Mouse (Mus musculus) bone marrow, adult 2 months (tissue): Measurements from ENCODE around the gene Zswim3. TPM values are rescaled to one million over a fixed set of nuclear protein-coding genes. Genes with fewer than 3 reads are reported as not detected.
A peak's percentile ranks its signal among the peaks of the same experiment; 100 is the strongest.
"Not testable (repeated sequence)": the region's sequence is repeated elsewhere in the genome, so short reads cannot be mapped to it uniquely, and the experiment has no call there.

ENCODE experiments used
- H3K27ac ChIP-seq: fragments of 200-500 bp; 2 replicates; pipeline ENCODE4 v1.5.1; 2012; ENCODE audit warnings: low read depth, mild to moderate bottlenecking, control low read depth, inconsistent platforms, low read length; ENCODE audit not compliant: control insufficient read depth, poor library complexity, insufficient read depth
- H3K4me1 ChIP-seq: fragments of 200-500 bp; 2 replicates; pipeline ENCODE4 v1.6.1; 2011; ENCODE audit warnings: low read length; ENCODE audit not compliant: control insufficient read depth, insufficient read depth
- H3K4me3 ChIP-seq: fragments of 200-500 bp; replicated peaks from 2 replicates; pipeline ENCODE3; 2011; ENCODE audit warnings: mild to moderate bottlenecking, low read depth, low read length, control low read depth; ENCODE audit not compliant: control insufficient read depth
- CTCF ChIP-seq: fragments of 200-500 bp; IDR thresholded peaks from 2 replicates; pipeline ENCODE4 v1.5.1; 2011; ENCODE audit warnings: low read length, control low read depth; ENCODE audit not compliant: control insufficient read depth, insufficient read depth
- POLR2A ChIP-seq: fragments of 200-500 bp; IDR thresholded peaks from 2 replicates; pipeline ENCODE4 v1.6.1; 2011; ENCODE audit warnings: low read depth, mild to moderate bottlenecking, control low read depth, low read length, borderline replicate concordance; ENCODE audit not compliant: control insufficient read depth
- WGBS: fragments of 180-500 bp; shearing (Covaris S2); methylation state at CpG from one replicate; pipeline ENCODE4 v1.1.7; 2018; 5-methylcytosine and 5-hydroxymethylcytosine counted together
- polyA plus RNA-seq: library from polyadenylated mRNA; stranded (reverse); fragments of >200 nt; gene quantifications from 2 replicates; pipeline ENCODE4 v1.2.4, GENCODE M21; 2011; ENCODE audit warnings: low replicate concordance; ENCODE audit not compliant: missing spikeins, insufficient read depth, insufficient read length

Zswim3 gene
- polyA plus RNA-seq, 1 experiment = 4.4 TPM

DNA sequence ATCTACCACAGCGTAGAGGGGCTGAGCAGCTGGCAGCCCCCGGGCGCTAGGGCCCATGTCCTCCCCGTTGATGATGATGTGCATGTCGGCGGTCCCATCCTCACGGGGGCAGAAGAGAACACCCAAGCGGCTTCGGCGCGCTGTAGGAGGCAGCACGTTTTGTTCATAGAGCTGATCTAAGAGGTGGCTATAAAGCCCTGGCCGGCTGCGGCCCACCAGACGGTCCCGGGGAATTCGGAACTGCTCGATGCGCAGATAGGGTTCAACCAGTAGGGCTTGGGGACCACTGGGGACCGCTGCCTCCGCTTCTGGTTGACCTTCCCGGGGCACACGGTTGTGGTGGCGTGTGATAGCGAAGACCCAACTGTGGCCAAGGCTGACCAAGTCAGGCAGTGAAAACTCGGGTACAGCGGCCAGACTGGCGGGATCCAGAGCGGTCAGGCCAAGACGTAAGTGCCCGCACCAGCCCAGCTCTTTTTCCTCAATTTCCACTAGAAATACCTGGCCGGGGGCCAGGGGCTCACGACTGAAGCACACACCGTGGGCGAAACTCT is 27.9 kb downstream of the Zswim3 start, which contains the start of gene Ctsa:
Ctsa (plus strand) TSS at position 126 of the 554 bp plus-strand sequence.
- H3K4me3 ChIP-seq = peak within 1 kb of the TSS; percentile 76
- H3K4me1 ChIP-seq = no peaks in the 10 kb centered on the region; the same call in 1 of the 2 replicates
- under 1% methylated on average over 35 of the region's 35 CpGs for WGBS
- TF ChIP-seq POLR2A (peak; percentile 56; the same call in 1 of the 2 replicates), CTCF (peak; percentile 64; the same call in 1 of the 2 replicates)
- H3K27ac ChIP-seq = peak within 1 kb of the TSS; percentile 65

DNA sequence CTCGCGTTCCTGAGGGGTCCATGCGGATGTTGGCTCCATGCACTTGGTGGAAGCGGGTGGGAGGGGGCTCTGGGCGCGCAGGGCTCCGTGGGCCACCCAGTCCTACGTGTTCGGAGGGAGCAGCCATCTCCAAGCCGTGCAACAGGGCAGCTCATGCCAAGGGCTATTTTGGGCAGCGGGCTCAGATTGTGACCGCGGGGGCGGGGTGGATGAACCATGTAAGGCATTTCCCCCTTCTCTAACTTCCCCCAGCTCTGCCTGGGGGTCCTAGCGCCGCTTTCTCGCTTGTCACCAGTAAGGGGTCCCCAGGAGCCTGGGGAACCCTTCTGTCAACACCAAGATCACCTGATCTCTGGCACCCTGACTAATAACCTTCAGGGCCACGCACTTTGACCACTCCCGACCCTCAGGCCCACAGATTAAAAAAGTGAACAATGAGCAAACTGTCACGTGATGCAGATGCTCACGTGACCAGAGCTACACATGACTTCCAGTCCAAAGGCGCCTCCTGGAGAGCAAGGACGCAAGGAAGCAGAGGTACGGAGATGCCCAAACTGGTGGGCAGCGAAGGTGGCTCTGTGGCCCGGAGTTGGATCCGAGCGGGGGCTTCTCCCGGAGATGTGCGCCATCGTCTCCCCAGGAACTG is 28.5 kb downstream of the Zswim3 start, which contains the start of gene Neurl2:
Neurl2 (minus strand) TSS at position 143 of the 646 bp plus-strand sequence.
- WGBS = under 1% methylated on average over 31 of the region's 31 CpGs
- peak within 1 kb of the TSS; percentile 76 for H3K4me3 ChIP-seq
- no peak for TF ChIP-seq CTCF
- peak; percentile 72; the same call in 1 of the 2 replicates for TF ChIP-seq POLR2A
- H3K27ac ChIP-seq = peak within 1 kb of the TSS; percentile 65
- no peaks in the 10 kb centered on the region; the same call in 1 of the 2 replicates for H3K4me1 ChIP-seq

DNA sequence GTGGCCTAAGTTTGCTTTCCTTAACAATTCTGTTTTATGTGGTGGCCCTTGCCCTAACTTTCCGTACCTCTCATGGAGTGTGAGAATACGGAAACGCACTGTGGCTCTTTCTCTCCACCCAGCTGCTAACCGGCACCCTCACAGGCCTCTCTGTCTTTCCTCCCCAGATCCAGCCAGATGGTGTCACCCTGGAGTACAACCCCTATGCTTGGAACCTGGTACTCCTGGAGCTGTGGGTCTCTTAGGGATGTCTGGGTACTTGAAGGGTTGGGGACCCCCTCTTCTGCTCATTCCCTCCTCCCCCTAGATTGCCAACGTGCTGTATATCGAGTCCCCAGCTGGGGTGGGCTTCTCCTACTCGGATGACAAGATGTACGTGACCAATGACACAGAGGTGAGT is 29.6 kb downstream of the Zswim3 start:
- TF ChIP-seq CTCF = no peak
- 43% methylated on average over 8 of the region's 8 CpGs for WGBS
- Histone ChIP-seq H3K4me3 (peak overlapping the region; percentile 76), H3K4me1 (no peaks in the 10 kb centered on the region; the same call in 1 of the 2 replicates), H3K27ac (no peak overlapping the region)

DNA sequence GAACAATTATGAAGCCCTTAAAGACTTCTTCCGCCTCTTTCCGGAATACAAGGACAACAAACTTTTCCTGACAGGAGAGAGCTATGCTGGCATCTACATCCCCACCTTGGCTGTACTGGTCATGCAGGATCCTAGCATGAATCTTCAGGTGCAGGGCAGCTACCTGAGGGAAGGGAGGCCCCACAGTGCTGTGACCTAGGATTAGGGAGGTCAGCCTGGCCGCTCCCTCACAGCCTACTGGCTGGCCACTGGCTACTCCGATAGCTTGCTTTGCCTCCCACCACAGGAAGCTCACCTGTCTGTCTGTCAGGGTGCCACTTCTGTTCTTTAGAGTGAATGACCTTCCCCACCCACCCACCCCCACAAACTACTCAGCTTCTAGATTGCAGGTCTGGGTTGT is 30.3 kb downstream of the Zswim3 start:
- Histone ChIP-seq H3K4me3 (no peak overlapping the region), H3K27ac (no peak overlapping the region), H3K4me1 (no peaks in the 10 kb centered on the region; the same call in 1 of the 2 replicates)
- TF ChIP-seq POLR2A = no peak
- TF ChIP-seq CTCF = no peak
- 93% methylated on average over 4 of the region's 4 CpGs for WGBS

DNA sequence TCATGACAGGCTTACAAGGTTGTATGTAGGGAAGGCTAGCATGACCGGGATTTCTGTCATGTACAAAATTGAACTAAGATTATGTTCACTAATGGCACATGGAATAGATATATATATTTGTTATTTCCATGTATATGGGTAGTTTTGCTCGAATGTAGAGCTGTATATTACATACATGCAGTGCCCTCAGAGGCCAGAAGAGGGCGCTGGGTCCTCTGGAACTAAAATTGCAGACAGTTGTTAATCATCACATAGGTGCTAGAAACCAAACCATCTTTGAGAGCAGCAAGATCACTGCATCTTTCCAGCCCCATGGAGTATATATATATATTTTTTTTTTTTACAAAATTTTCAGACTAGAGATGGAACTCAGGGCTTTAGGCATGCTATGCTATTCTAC is 40.9 kb downstream of the Zswim3 start:
- Histone ChIP-seq H3K4me3 (no peak overlapping the region), H3K4me1 (no peaks in the 10 kb centered on the region; the same call in none of the 2 replicates), H3K27ac (no peak overlapping the region)
- WGBS = 44% methylated on average over 3 of the region's 3 CpGs
- no peak for TF ChIP-seq POLR2A
- TF ChIP-seq CTCF = peak; percentile 36; the same call in 1 of the 2 replicates

DNA sequence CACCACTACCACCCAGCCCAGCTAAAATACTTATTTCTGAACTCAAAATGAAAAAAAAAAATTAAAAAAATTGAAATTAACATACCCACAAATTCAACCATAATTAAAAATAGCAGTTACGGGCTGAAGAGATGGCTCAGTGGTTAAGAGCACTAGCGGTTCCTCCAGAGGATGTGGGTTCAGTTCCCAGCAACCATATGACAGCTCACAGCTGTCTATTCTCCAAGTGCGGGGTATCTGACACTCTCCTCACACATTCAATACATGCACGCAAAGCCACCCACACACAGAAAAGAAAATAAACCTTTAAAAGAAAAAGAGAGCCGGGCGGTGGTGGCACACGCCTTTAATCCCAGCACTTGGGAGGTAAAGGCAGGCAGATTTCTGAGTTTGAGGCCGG is 45.2 kb downstream of the Zswim3 start:
- TF ChIP-seq POLR2A = no peak
- TF ChIP-seq CTCF = no peak
- H3K4me1 ChIP-seq = no peaks in the 10 kb centered on the region; the same call in none of the 2 replicates
- H3K27ac ChIP-seq = no peak overlapping the region
- H3K4me3 ChIP-seq = no peak overlapping the region
- 55% methylated on average over 8 of the region's 8 CpGs for WGBS

DNA sequence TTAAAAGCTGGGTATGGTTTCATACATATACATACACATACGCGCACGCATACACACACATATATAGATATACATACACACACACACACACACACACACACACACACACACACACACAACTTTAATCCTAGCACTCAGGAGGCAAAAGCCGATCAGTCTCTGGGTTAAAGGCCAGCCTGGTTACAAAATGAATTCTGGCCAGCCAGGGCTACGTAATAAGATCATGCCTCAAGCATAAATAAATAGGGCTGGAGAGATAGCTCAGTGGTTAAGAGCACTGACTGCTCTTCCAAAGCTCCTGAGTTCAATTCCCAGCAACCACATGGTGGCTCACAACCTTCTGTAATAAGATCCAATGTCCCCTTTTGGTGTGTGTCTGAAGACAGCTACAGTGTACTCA is 50.7 kb downstream of the Zswim3 start:
- not testable (repeated sequence) for H3K27ac ChIP-seq, H3K4me3 ChIP-seq, H3K4me1 ChIP-seq
- WGBS = 88% methylated on average over 5 of the region's 5 CpGs

DNA sequence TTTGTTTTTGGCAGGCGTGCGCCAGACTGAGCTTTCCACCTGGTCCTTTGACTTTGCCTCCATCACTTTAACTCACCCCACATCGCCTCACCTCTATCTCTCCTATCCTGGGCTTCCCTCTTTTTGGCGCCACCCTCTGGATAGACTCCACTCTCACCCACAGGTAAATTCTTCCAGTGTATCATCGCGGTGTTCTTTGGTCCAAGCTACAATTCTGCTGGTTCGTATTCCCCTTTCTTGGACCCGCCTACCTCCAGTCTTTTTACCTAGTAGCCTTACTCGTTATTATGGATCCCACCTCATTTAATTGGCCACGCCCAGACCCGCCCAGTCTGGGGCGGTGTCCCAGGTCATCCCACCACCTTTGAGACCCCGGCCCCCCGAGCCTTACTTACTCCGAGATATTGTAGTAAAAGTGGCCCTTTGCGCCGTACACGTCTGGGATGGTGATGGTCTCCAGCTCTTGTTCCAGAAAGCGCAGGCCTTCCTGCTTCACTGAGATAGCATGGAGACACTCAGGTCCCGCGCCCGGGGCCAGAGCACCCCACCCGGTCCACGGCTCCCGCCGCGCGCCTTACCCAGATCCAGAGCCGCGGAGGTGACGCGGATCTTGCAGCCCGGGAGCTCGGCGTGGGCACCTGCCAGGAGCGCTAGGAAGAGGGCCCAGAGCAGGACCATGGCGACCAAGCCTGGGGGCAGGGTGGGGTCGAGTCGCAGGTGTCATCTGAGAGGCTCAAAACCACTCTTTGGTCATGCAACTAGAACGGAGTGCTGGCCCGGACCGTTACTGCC is 51.6 kb downstream of the Zswim3 start:
- Histone ChIP-seq H3K27ac (no peak overlapping the region), H3K4me3 (peak overlapping the region; percentile 54), H3K4me1 (no peaks in the 10 kb centered on the region)
- 3% methylated on average over 42 of the region's 42 CpGs for WGBS
- TF ChIP-seq POLR2A (no peak), CTCF (no peak)
